Comparison of ENCODE assay signal across 8 mouse cellular contexts in the genomic region with DNA sequence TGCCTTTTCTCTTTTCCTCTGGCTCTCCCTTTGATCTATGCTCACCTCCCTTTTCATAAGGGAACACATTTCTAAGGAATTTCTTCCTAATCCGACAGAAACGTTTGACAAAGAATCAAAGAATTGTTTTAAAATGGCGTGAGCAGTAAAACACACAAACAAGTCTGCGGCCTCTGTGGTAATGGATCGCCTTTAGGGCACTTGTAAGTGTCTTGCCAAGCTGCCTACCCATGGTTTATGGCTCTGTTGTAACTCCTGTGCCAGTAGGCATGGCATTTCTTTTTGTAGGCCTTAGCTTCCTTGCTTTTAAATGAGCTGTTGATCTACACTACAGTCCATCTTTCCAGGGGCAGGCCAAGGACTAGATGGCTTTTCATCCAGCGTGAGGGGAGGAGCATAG. TPM values are rescaled to one million over a fixed set of nuclear protein-coding genes. Genes with fewer than 3 reads are reported as not detected.
DNase-seq lines count a peak whose midpoint lies in the region; ATAC-seq and TF ChIP-seq lines count a peak whose summit lies in the region.

No protein-coding gene starts in this region.

- peak overlapping the region; percentile 82 for H3K4me3 ChIP-seq in heart, embryonic 15.5 days
- H3K4me3 ChIP-seq in cortical plate, adult 2 months (ENCODE audit: insufficient read depth, low read length): peak overlapping the region; percentile 71
- peak overlapping the region; percentile 73 for H3K4me3 ChIP-seq in hindbrain, embryonic 12.5 days
- peak overlapping the region; percentile 80 for H3K4me3 ChIP-seq in midbrain, embryonic 12.5 days
- no peak overlapping the region for H3K4me3 ChIP-seq in thymus, adult 2 months (ENCODE audit: control insufficient read depth, insufficient read depth, low read length)

- peaks cover 9% of the 10 kb centered on the region for H3K4me1 ChIP-seq in heart, embryonic 15.5 days (replicated peaks)
- peaks cover 2% of the 10 kb centered on the region for H3K4me1 ChIP-seq in cortical plate, adult 2 months (ENCODE audit: control insufficient read depth, insufficient read depth, low read length)
- peaks cover 8% of the 10 kb centered on the region; the same call in 1 of the 2 replicates for H3K4me1 ChIP-seq in hindbrain, embryonic 12.5 days
- no peaks in the 10 kb centered on the region for H3K4me1 ChIP-seq in midbrain, embryonic 12.5 days
- no peaks in the 10 kb centered on the region for H3K4me1 ChIP-seq in thymus, adult 2 months (replicated peaks; ENCODE audit: control insufficient read depth, insufficient read depth, low read length)

- WGBS in heart, embryonic 15.5 days: 39% methylated on average over 6 of the region's 6 CpGs
- 21% methylated on average over 6 of the region's 6 CpGs for WGBS in hindbrain, embryonic 12.5 days
- WGBS in midbrain, embryonic 12.5 days: 24% methylated on average over 6 of the region's 6 CpGs
- 64% methylated on average over 6 of the region's 6 CpGs for WGBS in thymus, adult 2 months

- no peak for ATAC-seq in heart, embryonic 15.5 days (replicated peaks; ENCODE audit: insufficient number of reproducible peaks, insufficient read depth, low FRiP score, low read depth)
- ATAC-seq in hindbrain, embryonic 12.5 days (ENCODE audit: low FRiP score): no peak
- no peak for ATAC-seq in midbrain, embryonic 12.5 days (ENCODE audit: low FRiP score, low read depth)

- peak overlapping the region; percentile 79 for H3K9ac ChIP-seq in heart, embryonic 15.5 days
- H3K9ac ChIP-seq in hindbrain, embryonic 12.5 days: no peak overlapping the region
- H3K9ac ChIP-seq in midbrain, embryonic 12.5 days (replicated peaks): no peak overlapping the region

- no peak for TF ChIP-seq CTCF in cortical plate, adult 2 months (IDR thresholded peaks at IDR 0.05; ENCODE audit: extremely low read depth, insufficient read depth, low read length)
- TF ChIP-seq CTCF in thymus, adult 2 months (IDR thresholded peaks at IDR 0.05; ENCODE audit: borderline replicate concordance, control insufficient read depth, extremely low read depth, insufficient read depth, low read length, poor library complexity): no peak

- DNase-seq in heart, adult 9 months (ENCODE audit: low spot score in 2 of 2): no peak
- DNase-seq in frontal cortex, postnatal 10 days (ENCODE audit: low spot score in 2 of 2): no peak
- DNase-seq in thymus, adult 2 months: no peak
- DNase-seq in urinary bladder, postnatal 10 days (ENCODE audit: low spot score): no peak

- peak overlapping the region; percentile 93 for H3K4me2 ChIP-seq in heart, embryonic 15.5 days
- peak overlapping the region; percentile 96 for H3K4me2 ChIP-seq in hindbrain, embryonic 12.5 days (replicated peaks)
- H3K4me2 ChIP-seq in midbrain, embryonic 12.5 days (replicated peaks): peak overlapping the region; percentile 93

- TF ChIP-seq POLR2A in cortical plate, adult 2 months (IDR thresholded peaks at IDR 0.05; ENCODE audit: extremely low read depth, insufficient read depth, low read length): no peak
- TF ChIP-seq POLR2A in thymus, adult 2 months (IDR thresholded peaks at IDR 0.05; ENCODE audit: control insufficient read depth, extremely low read depth, insufficient read depth, low read length, poor library complexity): no peak

- H3K36me3 ChIP-seq in heart, embryonic 15.5 days: no peaks in the 10 kb centered on the region
- H3K36me3 ChIP-seq in hindbrain, embryonic 12.5 days: no peaks in the 10 kb centered on the region
- H3K36me3 ChIP-seq in midbrain, embryonic 12.5 days: no peaks in the 10 kb centered on the region
- H3K36me3 ChIP-seq in thymus, adult 2 months (ENCODE audit: control insufficient read depth, insufficient read depth, low read length): no peaks in the 10 kb centered on the region

- no peaks in the 10 kb centered on the region for H3K9me3 ChIP-seq in heart, embryonic 15.5 days (replicated peaks)
- H3K9me3 ChIP-seq in hindbrain, embryonic 12.5 days (replicated peaks): 0 out of 2 replicates have a peak, but pooled peaks cover 3% of the 10 kb centered on the region
- H3K9me3 ChIP-seq in midbrain, embryonic 12.5 days: no peaks in the 10 kb centered on the region

- peak overlapping the region; percentile 63; the same call in 1 of the 2 replicates for H3K27ac ChIP-seq in heart, embryonic 15.5 days
- no peak overlapping the region for H3K27ac ChIP-seq in cortical plate, adult 2 months (ENCODE audit: insufficient read depth, low read length)
- no peak overlapping the region for H3K27ac ChIP-seq in hindbrain, embryonic 12.5 days
- H3K27ac ChIP-seq in midbrain, embryonic 12.5 days (replicated peaks): no peak overlapping the region
- no peak overlapping the region for H3K27ac ChIP-seq in thymus, adult 2 months (ENCODE audit: control insufficient read depth, insufficient read depth, low read length)

- H3K27me3 ChIP-seq in heart, embryonic 15.5 days: no peaks in the 10 kb centered on the region
- H3K27me3 ChIP-seq in hindbrain, embryonic 12.5 days: peaks cover 3% of the 10 kb centered on the region; the same call in 1 of the 2 replicates
- peaks cover 8% of the 10 kb centered on the region for H3K27me3 ChIP-seq in midbrain, embryonic 12.5 days
- peaks cover 4% of the 10 kb centered on the region; the same call in 1 of the 2 replicates for H3K27me3 ChIP-seq in thymus, adult 2 months (ENCODE audit: control insufficient read depth, insufficient read depth, low read length)

RNA-seq across cellular contexts. Expression of a gene that starts 0.8 kb away (rescaled TPM):
- 24.8 and 25.3 TPM in 2 replicates for polyA plus RNA-seq in heart, embryonic 15.5 days (2015; fragmentation: Nextera tagmentation; extraction: Ambion mirVana)
- polyA plus RNA-seq in cortical plate, adult 2 months (2012; rRNA removed): 106 and 111 TPM in 2 replicates
- 32.1 and 32.6 TPM in 2 replicates for polyA plus RNA-seq in hindbrain, embryonic 12.5 days (2016; fragmentation: Nextera tagmentation; extraction: Ambion mirVana)
- polyA plus RNA-seq in midbrain, embryonic 12.5 days (2016; fragmentation: Nextera tagmentation; extraction: Ambion mirVana): 29.5 and 29.6 TPM in 2 replicates
- 1.2 TPM in 2 replicates for polyA plus RNA-seq in thymus, adult 2 months (2012; rRNA removed)

Comparison
In these comparisons a context has a peak if more than half of its experiments do, and no peak if none do; other contexts are left out.
1. RNA of a gene that starts 0.8 kb away (polyA plus RNA-seq): 106 to 111 TPM in cortical plate, adult 2 months, 32.1 to 32.6 TPM in hindbrain, embryonic 12.5 days, 29.5 to 29.6 TPM in midbrain, embryonic 12.5 days and 24.8 to 25.3 TPM in heart, embryonic 15.5 days; 1.2 TPM in thymus, adult 2 months; every median in the first group is over 10 times any median in the second.
2. Peak in every context shown above with its lines, with median percentiles within 50 percentile points of each other: H3K4me2 ChIP-seq.